Mouse (Mus musculus) small intestine, adult 2 months (tissue): ENCODE data around the gene Rabep2.

Source experiments
- CTCF ChIP-seq: fragments of 200-500 bp; IDR thresholded peaks from 2 replicates; pipeline ENCODE4 v1.5.1; 2012; ENCODE audit warnings: low read depth, mild to moderate bottlenecking, control low read depth, inconsistent platforms, low read length, moderate library complexity, mixed read lengths; ENCODE audit not compliant: insufficient replicate concordance, insufficient read length; ENCODE audit errors: extremely low read depth
- POLR2A ChIP-seq: fragments of 200-500 bp; IDR thresholded peaks from 2 replicates; pipeline ENCODE4 v1.6.1; 2012; ENCODE audit warnings: low read depth, mild to moderate bottlenecking, control low read depth, inconsistent platforms, low read length, moderate library complexity

GRCm38 (mm10) chr7:126481699-126482098 is 53.1 kb downstream of the Rabep2 start:
- TF ChIP-seq POLR2A, result no peak
- TF ChIP-seq CTCF, result no peak
